Mouse (Mus musculus) E14TG2a.4 (cell line): ENCODE results near the gene Scn10a.

Experiments
- CTCF ChIP-seq: conservative IDR thresholded peaks from 2 replicates; pipeline ENCODE4 v1.5.1; 2014; ENCODE audit warnings: low read length
- POU5F1 ChIP-seq: IDR thresholded peaks from 2 replicates; pipeline ENCODE4 v1.6.1; 2014; ENCODE audit warnings: low read length, borderline replicate concordance

- no peak for TF ChIP-seq CTCF
- TF ChIP-seq POU5F1 = no peak
Measured at GRCm38 (mm10) chr9:119574366-119574765, 144.8 kb downstream of the Scn10a start.
